In the genomic region with DNA sequence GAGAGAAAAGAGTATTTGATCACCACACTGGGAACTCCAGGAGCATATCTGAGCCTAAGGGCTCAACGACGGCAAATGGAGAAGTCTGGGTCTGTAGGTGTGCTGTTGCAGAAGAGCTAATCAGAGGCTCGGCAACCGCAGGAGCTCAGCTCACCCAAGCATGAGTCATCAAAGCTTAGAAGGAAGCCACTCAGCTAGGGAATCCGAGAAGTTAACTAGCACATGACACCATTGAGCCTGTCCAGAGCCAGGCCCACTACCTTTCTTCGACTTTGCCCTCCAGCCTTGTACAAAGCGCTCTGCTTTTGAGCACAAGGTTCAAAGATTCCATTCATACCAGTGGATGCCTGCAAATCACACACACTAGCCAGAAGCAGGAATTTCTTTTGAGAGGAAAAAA, we compare ENCODE assay signal across 8 mouse cellular contexts. TPM values are rescaled to one million over a fixed set of nuclear protein-coding genes. Genes with fewer than 3 reads are reported as not detected.
A peak's percentile ranks its signal among the peaks of the same experiment; 100 is the strongest.
DNase-seq lines count a peak whose midpoint lies in the region; ATAC-seq and TF ChIP-seq lines count a peak whose summit lies in the region.

No protein-coding gene starts in this region.

- 26% methylated on average over 7 of the region's 7 CpGs for WGBS in hindbrain, embryonic 10.5 days
- 38% methylated on average over 7 of the region's 7 CpGs for WGBS in hindbrain, postnatal 0 days
- 8% methylated on average over 7 of the region's 7 CpGs for WGBS in liver, adult 2 months
- 45% methylated on average over 7 of the region's 7 CpGs for whole genome bisulfite sequencing in cerebellum, adult 2 months

- no peaks in the 10 kb centered on the region for H3K79me2 ChIP-seq in liver, adult 2 months (ENCODE audit: control insufficient read depth, insufficient read depth, low read length)

- H3K9me3 ChIP-seq in hindbrain, embryonic 10.5 days = no peaks in the 10 kb centered on the region
- H3K9me3 ChIP-seq in hindbrain, postnatal 0 days (ENCODE audit: low read length) = no peaks in the 10 kb centered on the region

- TF ChIP-seq POLR2A in liver, adult 2 months (IDR thresholded peaks at IDR 0.05; ENCODE audit: extremely low read depth, insufficient read depth, low read length) = no peak
- TF ChIP-seq POLR2A in cerebellum, adult 2 months (IDR thresholded peaks at IDR 0.05; ENCODE audit: borderline replicate concordance, insufficient read depth, low read length) = no peak

- peaks cover 3% of the 10 kb centered on the region; the same call in 1 of the 2 replicates for H3K4me1 ChIP-seq in hindbrain, embryonic 10.5 days (replicated peaks)
- no peaks in the 10 kb centered on the region for H3K4me1 ChIP-seq in hindbrain, postnatal 0 days (ENCODE audit: insufficient read depth, low read length)
- peaks cover 27% of the 10 kb centered on the region for H3K4me1 ChIP-seq in liver, adult 2 months (ENCODE audit: control insufficient read depth, insufficient read depth, low read length)
- H3K4me1 ChIP-seq in cerebellum, adult 2 months (ENCODE audit: control insufficient read depth, insufficient read depth, low read length) = 0 out of 2 replicates have a peak, but pooled peaks cover 2% of the 10 kb centered on the region

- no peaks in the 10 kb centered on the region for H3K27me3 ChIP-seq in hindbrain, embryonic 10.5 days (ENCODE audit: insufficient read depth, poor library complexity, severe bottlenecking)
- no peaks in the 10 kb centered on the region for H3K27me3 ChIP-seq in hindbrain, postnatal 0 days (ENCODE audit: insufficient read depth, low read length)
- H3K27me3 ChIP-seq in liver, adult 2 months (ENCODE audit: control insufficient read depth, insufficient read depth, low read length) = no peaks in the 10 kb centered on the region
- no peaks in the 10 kb centered on the region for H3K27me3 ChIP-seq in cerebellum, adult 2 months (ENCODE audit: control insufficient read depth, insufficient read depth, low read length)

- ATAC-seq in hindbrain, postnatal 0 days = no peak

- no peak overlapping the region for H3K27ac ChIP-seq in hindbrain, embryonic 10.5 days
- no peak overlapping the region for H3K27ac ChIP-seq in hindbrain, postnatal 0 days
- peak overlapping the region; percentile 65 for H3K27ac ChIP-seq in liver, adult 2 months (replicated peaks; ENCODE audit: insufficient read depth, low read depth, low read length)
- no peak overlapping the region for H3K27ac ChIP-seq in cerebellum, adult 2 months (ENCODE audit: insufficient read depth, low read length)

- no peak for TF ChIP-seq CTCF in hindbrain, postnatal 0 days (IDR thresholded peaks at IDR 0.05; ENCODE audit: low read depth)
- TF ChIP-seq CTCF in liver, adult 2 months (IDR thresholded peaks at IDR 0.05; ENCODE audit: low read depth, low read length) = no peak
- no peak for TF ChIP-seq CTCF in cerebellum, adult 2 months (IDR thresholded peaks at IDR 0.05; ENCODE audit: borderline replicate concordance, insufficient read depth, low read depth, low read length)

- intact Hi-C loops in heart, postnatal 10 days (cut with DNase I) = no loop called here

- no peak overlapping the region for H3K4me3 ChIP-seq in hindbrain, embryonic 10.5 days
- no peak overlapping the region for H3K4me3 ChIP-seq in hindbrain, postnatal 0 days (ENCODE audit: low read length)
- peak overlapping the region; percentile 27; the same call in 1 of the 2 replicates for H3K4me3 ChIP-seq in liver, adult 2 months (ENCODE audit: insufficient read depth, low read depth, low read length)
- H3K4me3 ChIP-seq in cerebellum, adult 2 months (replicated peaks; ENCODE audit: insufficient read depth, low read depth, low read length) = no peak overlapping the region

- H3K4me2 ChIP-seq in hindbrain, postnatal 0 days (ENCODE audit: low read depth, low read length) = no peak overlapping the region

- no peak overlapping the region for H3K9ac ChIP-seq in hindbrain, postnatal 0 days (replicated peaks; ENCODE audit: low read length)
- no peak overlapping the region for H3K9ac ChIP-seq in liver, adult 2 months (ENCODE audit: low read depth, low read length)

- peak; percentile 10 for DNase-seq in hindbrain, embryonic 10.5 days (ENCODE audit: low spot score)
- no peak for DNase-seq in hindbrain, postnatal 0 days (ENCODE audit: low spot score)
- peak; percentile 80 for DNase-seq in ZHBTc4 (ENCODE audit: low read depth, low spot score)
- peak; percentile 23 to 40 for DNase-seq in heart, postnatal 10 days
- peak; percentile 95 for DNase-seq in liver, adult 2 months (ENCODE audit: extremely low read depth, low read depth, low spot score)
- peak; percentile 71 for DNase-seq in skeletal muscle tissue, adult 2 months (ENCODE audit: low read depth, low spot score)
- no peak for DNase-seq in adrenal gland, adult 18-20 months (ENCODE audit: low spot score in 2 of 2)
- DNase-seq in cerebellum, adult 2 months = no peak

- H3K36me3 ChIP-seq in hindbrain, embryonic 10.5 days = no peaks in the 10 kb centered on the region
- H3K36me3 ChIP-seq in hindbrain, postnatal 0 days (ENCODE audit: insufficient read depth, low read length) = no peaks in the 10 kb centered on the region
- no peaks in the 10 kb centered on the region for H3K36me3 ChIP-seq in liver, adult 2 months (ENCODE audit: control insufficient read depth, insufficient read depth, low read length)

RNA-seq across cellular contexts. Expression of gene Nabp1, which starts 30.9 kb away (rescaled TPM):
- 6.2 and 10.2 TPM in 2 replicates for polyA plus RNA-seq in hindbrain, embryonic 10.5 days (2016; fragmentation: Nextera tagmentation; extraction: Ambion mirVana)
- 3.3 and 4.1 TPM in 2 replicates for total RNA-seq in hindbrain, postnatal 0 days (2014; rRNA removed)
- 3.1 and 4.1 TPM in 2 replicates for polyA plus RNA-seq in hindbrain, postnatal 0 days (2015; fragmentation: Nextera tagmentation; extraction: Ambion mirVana)
- 10 to 100 TPM; 33.1 to 36.1 TPM for total RNA-seq in heart, postnatal 10 days (2021)
- 17.1 and 25.5 TPM in 2 replicates for total RNA-seq in liver, adult 2 months (2014; rRNA removed)
- polyA plus RNA-seq in liver, adult 2 months (2012; rRNA removed) = 5.0 and 5.7 TPM in 2 replicates
- total RNA-seq in adrenal gland, adult 18-20 months (2021) = 10 to 100 TPM; 36.3 to 44.6 TPM
- polyA plus RNA-seq in cerebellum, adult 2 months (2012; rRNA removed) = 8.2 and 9.6 TPM in 2 replicates

Comparison
In these comparisons a context has a peak if more than half of its experiments do, and no peak if none do; other contexts are left out.
1. DNase-seq: peak in hindbrain, embryonic 10.5 days (single experiment), ZHBTc4 (single experiment), heart, postnatal 10 days (2 of 2), liver, adult 2 months (single experiment) and skeletal muscle tissue, adult 2 months (single experiment); none in hindbrain, postnatal 0 days (single experiment), adrenal gland, adult 18-20 months (0 of 2) and cerebellum, adult 2 months (0 of 2).